Mouse (Mus musculus) stomach, embryonic 15.5 days (tissue): Measurements from ENCODE around the gene Slc4a7. TPM values are rescaled to one million over a fixed set of nuclear protein-coding genes. Genes with fewer than 3 reads are reported as not detected.

ENCODE experiments used
- ATAC-seq: fragments of 200-750 bp; cut with Nextera tagmentation; 2 replicates; pipeline ENCODE4 v1.8.0; 2017; ENCODE audit warnings: low read depth, moderate number of reproducible peaks, moderate TSS enrichment; ENCODE audit not compliant: insufficient read depth, low FRiP score
- H3K27ac ChIP-seq: fragments of 300-500 bp; sonication (generic); 2 replicates; pipeline ENCODE4 v1.5.1; 2015; ENCODE audit warnings: mild to moderate bottlenecking, inconsistent platforms
- H3K27me3 ChIP-seq: fragments of 300-500 bp; sonication (generic); replicated peaks from 2 replicates; pipeline ENCODE4 v1.6.1; 2015; ENCODE audit warnings: inconsistent platforms
- H3K36me3 ChIP-seq: fragments of 300-500 bp; sonication (generic); 2 replicates; pipeline ENCODE4 v1.6.1; 2015; ENCODE audit warnings: inconsistent platforms
- H3K4me1 ChIP-seq: fragments of 300-500 bp; sonication (generic); 2 replicates; pipeline ENCODE4 v1.6.1; 2015; ENCODE audit warnings: inconsistent platforms
- H3K4me2 ChIP-seq: fragments of 300-500 bp; sonication (generic); 2 replicates; pipeline ENCODE4 v1.6.1; 2015; ENCODE audit warnings: mild to moderate bottlenecking, inconsistent platforms
- H3K4me3 ChIP-seq: fragments of 300-500 bp; sonication (generic); replicated peaks from 2 replicates; pipeline ENCODE4 v1.5.1; 2015; ENCODE audit warnings: inconsistent platforms
- H3K9ac ChIP-seq: fragments of 300-500 bp; sonication (generic); 2 replicates; pipeline ENCODE4 v1.6.1; 2015; ENCODE audit warnings: inconsistent platforms
- H3K9me3 ChIP-seq: fragments of 300-500 bp; sonication (generic); 2 replicates; pipeline ENCODE4 v1.6.1; 2016; ENCODE audit warnings: inconsistent platforms
- WGBS: fragments of 180-500 bp; shearing (Covaris S2); methylation state at CpG from one replicate; pipeline ENCODE4 v1.1.7; 2015; 5-methylcytosine and 5-hydroxymethylcytosine counted together
- polyA plus RNA-seq: library from polyadenylated mRNA; unstranded; fragments of >200 nt; fragmentation: Nextera tagmentation; extraction: Ambion mirVana; gene quantifications from 2 replicates; pipeline ENCODE4 v1.2.1, GENCODE M21; 2015

The Slc4a7 gene
- polyA plus RNA-seq = 15.6 and 16.2 TPM in 2 replicates

DNA sequence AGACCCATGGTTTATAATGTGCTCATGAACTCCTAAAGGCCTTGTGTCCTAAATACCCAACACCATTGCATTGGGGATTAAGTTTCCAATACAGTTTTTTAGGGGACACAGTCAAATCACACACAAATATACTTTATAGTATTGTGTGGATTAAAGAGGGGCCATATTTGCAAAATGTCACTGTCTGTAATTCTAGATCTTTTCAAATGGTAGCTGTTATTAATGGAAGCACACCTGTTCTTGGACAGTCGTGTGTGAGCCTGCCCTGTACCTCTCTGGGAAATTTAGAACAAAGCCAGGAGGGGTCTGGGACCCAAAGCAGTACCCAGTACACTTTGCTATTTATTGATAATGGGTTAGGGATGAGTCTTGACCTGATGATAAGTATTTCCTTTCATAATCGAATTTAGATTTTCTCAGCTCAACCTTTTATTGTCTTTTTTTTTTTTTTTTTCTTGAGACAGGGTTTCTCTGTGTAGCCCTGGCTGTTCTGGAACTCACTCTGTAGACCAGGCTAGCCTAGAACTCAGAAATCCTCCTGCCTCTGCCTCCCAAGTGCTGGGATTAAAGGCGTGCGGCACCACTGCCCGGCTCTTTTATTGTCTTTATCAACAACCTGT lies at the start of gene Slc4a7:
Gene Slc4a7 (plus strand): TSS at position 570 of the 620 bp plus-strand sequence.
- Histone ChIP-seq H3K36me3 (no peaks in the 10 kb centered on the region), H3K9me3 (no peaks in the 10 kb centered on the region), H3K4me2 (peak within 1 kb of the TSS; percentile 62), H3K9ac (peak within 1 kb of the TSS; percentile 89), H3K27ac (peak within 1 kb of the TSS; percentile 96), H3K4me3 (peak within 1 kb of the TSS; percentile 80), H3K4me1 (peaks cover 11% of the 10 kb centered on the region; the same call in 1 of the 2 replicates), H3K27me3 (no peaks in the 10 kb centered on the region)
- no peak for ATAC-seq
- 83% methylated on average over 5 of the region's 5 CpGs for WGBS

DNA sequence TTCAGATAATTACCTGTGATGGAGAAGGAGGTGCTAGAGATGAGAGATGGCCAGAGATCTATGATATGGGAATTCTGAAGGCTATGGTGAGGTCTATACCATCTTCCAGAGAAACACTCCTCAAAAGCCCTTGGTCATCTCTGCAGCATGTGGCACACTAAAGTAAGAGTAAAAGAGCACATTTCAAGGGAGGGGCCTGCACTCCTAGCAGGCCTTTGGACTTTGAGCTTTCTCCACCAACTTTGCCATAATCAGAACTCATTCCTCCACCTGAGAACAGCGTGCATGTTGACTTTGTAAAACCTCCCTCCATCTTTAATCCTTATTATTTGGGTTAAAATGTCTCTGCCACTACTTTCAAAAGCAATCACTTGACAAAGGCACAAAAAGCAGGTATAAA lies 31.5 kb upstream of the Slc4a7 start:
- Histone ChIP-seq H3K9me3 (no peaks in the 10 kb centered on the region), H3K4me1 (no peaks in the 10 kb centered on the region), H3K27ac (no peak overlapping the region), H3K27me3 (no peaks in the 10 kb centered on the region), H3K4me2 (no peak overlapping the region), H3K9ac (no peak overlapping the region), H3K4me3 (no peak overlapping the region), H3K36me3 (no peaks in the 10 kb centered on the region)
- 65% methylated on average over 1 of the region's 1 CpGs for WGBS
- no peak for ATAC-seq

DNA sequence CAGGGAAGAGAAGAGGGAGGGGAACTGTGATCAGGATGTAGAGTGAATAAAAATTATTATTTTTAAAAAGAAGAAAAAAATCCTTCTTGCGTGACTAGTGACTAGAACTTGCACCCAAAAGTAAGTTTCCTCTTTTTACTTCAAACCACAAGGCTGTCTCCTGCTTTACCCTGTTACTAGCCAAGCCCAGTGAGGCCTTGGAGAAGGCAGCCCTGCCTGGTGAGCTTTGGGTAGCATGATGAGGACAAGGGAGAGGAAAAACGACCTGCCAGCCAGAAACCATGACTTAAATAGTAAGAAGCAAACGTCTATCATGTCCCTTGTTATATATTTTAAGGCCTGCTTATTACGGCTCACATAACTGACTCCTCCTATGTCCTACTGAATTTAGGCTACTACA lies 20.5 kb upstream of the Slc4a7 start:
- Histone ChIP-seq H3K27me3 (no peaks in the 10 kb centered on the region), H3K36me3 (no peaks in the 10 kb centered on the region), H3K9me3 (no peaks in the 10 kb centered on the region), H3K4me2 (no peak overlapping the region), H3K27ac (no peak overlapping the region), H3K4me1 (no peaks in the 10 kb centered on the region), H3K4me3 (no peak overlapping the region), H3K9ac (no peak overlapping the region)
- no peak for ATAC-seq
- 67% methylated on average over 4 of the region's 4 CpGs for WGBS

DNA sequence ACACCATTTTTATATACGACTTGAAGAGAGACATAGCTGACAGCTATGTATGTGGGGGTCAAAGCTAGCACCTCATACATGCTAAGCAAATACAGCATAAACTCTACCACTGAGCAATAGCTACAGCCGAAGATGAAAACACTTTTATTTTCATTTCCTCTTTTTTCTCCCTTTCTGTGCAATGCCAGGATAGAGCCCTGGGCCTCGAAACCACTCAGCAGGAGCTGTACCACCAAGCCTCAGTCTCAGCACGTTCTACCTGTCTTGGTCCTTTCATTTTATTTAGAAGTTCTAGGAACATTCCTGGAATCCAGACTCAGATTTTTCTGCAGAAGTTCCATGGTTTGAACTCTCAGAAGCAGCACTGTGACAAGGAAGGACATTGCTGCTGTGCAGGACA lies 17.3 kb upstream of the Slc4a7 start:
- Histone ChIP-seq H3K4me3 (no peak overlapping the region), H3K27ac (no peak overlapping the region), H3K4me1 (no peaks in the 10 kb centered on the region), H3K27me3 (no peaks in the 10 kb centered on the region), H3K36me3 (no peaks in the 10 kb centered on the region), H3K9me3 (no peaks in the 10 kb centered on the region), H3K9ac (no peak overlapping the region), H3K4me2 (no peak overlapping the region)
- WGBS = 75% methylated on average over 4 of the region's 4 CpGs
- ATAC-seq = no peak

DNA sequence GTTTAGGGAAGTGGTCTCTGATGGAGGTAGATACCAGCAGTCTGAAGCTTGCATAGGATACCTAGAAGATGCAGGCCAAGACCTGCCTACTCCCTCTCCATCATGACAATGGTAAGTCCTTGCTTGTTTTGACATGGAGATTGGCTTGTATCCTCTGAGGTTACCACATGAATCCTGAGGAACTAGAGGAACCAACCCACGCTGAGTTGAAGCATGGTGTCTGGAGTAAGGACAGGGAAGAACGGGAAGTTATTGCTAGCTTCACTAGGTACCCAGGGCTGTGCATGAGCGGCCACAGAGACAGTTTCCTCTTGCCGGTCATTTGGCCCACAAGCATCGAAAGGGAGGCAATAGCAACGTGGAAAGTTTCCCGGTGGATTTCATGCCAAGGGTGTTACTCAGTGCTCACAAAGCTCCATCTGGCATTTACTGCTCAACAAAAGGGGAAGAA lies 16.0 kb upstream of the Slc4a7 start:
- no peaks in the 10 kb centered on the region for H3K9me3 ChIP-seq
- H3K36me3 ChIP-seq = no peaks in the 10 kb centered on the region
- H3K27me3 ChIP-seq = no peaks in the 10 kb centered on the region
- H3K4me1 ChIP-seq = no peaks in the 10 kb centered on the region
- H3K4me2 ChIP-seq = no peak overlapping the region
- H3K9ac ChIP-seq = no peak overlapping the region
- WGBS = 67% methylated on average over 7 of the region's 7 CpGs
- H3K4me3 ChIP-seq = no peak overlapping the region
- no peak for ATAC-seq
- H3K27ac ChIP-seq = no peak overlapping the region

DNA sequence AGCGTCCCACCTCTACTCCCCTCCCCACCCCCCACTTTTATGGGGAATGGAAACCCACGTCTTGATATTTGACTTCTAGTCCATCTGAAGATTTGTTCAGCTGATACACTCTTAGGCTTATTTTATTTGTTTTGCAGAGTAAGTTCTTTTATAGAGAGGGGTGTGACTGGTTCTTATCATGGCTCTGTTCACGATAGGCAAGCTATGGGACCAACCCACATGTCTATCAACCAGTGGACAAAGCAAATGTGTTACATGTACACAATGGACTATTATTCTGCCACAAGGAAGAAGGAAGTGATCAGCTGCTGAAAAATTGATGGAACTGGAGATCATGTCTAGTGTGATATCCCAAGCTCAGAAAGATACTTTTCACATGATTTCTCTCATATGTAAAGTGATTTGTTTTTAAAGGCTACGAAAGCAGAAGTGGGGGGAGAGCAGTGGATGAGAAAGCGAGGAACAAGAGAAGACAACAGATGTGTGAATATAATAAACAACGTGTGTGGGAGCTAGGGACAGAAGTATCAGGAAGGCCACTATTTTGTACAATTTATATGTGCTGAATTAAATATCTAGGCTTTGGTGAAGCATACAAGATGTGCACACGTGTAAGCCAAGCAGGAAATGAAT lies 14.7 kb upstream of the Slc4a7 start:
- Histone ChIP-seq H3K4me1 (no peaks in the 10 kb centered on the region), H3K9me3 (no peaks in the 10 kb centered on the region), H3K4me2 (no peak overlapping the region), H3K4me3 (no peak overlapping the region), H3K36me3 (no peaks in the 10 kb centered on the region), H3K27ac (no peak overlapping the region), H3K9ac (no peak overlapping the region), H3K27me3 (no peaks in the 10 kb centered on the region)
- peak; percentile 74 for ATAC-seq
- 65% methylated on average over 7 of the region's 7 CpGs for WGBS

DNA sequence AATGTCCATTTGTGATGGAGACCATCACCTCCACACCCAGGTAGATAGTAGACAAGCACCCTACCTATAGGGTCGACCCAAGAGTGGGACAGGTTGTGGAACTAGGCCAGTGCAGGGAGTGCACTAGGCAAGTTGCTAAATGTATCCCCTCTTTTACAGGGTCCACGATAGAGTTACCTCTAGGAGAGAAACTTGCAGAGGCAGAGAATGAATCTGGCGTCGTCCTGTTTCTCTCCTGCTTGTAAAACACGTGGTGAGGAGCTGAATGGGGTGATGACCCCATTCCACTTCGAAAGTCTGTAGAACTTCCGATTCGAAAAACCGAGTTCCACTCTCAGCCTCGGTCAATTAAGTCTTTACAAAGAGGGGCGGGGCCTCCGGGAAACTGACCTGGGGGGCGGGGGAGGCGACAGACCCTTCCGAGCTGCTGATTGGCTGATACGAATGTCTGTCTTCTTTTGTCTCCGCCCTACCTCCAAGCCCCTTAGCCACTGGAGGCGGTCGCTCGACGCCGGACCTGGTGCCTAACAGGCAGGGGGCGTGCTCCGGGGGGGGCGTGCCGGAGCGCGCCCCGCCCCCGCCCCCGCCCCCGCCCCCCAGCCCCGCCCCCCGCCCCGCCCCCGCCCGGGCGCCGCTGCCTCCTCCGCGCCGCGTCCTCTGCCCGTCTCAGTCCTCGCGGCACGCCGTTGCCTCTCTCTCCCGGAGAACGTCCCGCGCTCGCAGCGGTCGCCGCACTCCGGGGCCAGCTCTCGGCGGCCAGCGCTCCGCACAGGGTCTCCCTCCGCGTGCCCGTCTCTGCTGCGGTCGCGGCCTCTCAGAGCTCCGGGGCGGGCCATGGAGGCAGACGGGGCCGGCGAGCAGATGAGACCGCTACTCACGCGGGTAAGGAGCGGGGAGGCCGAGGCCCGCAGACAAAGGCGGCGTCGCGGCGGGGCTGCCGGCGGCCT lies 593 bp downstream of the Slc4a7 start:
- Histone ChIP-seq H3K4me3 (peak overlapping the region; percentile 80), H3K27ac (peak overlapping the region; percentile 96), H3K4me1 (peaks cover 11% of the 10 kb centered on the region; the same call in 1 of the 2 replicates), H3K27me3 (no peaks in the 10 kb centered on the region), H3K36me3 (no peaks in the 10 kb centered on the region), H3K4me2 (peak overlapping the region; percentile 62), H3K9ac (peak overlapping the region; percentile 89), H3K9me3 (no peaks in the 10 kb centered on the region)
- peak; percentile 98 for ATAC-seq
- under 1% methylated on average over 54 of the region's 85 CpGs for WGBS

DNA sequence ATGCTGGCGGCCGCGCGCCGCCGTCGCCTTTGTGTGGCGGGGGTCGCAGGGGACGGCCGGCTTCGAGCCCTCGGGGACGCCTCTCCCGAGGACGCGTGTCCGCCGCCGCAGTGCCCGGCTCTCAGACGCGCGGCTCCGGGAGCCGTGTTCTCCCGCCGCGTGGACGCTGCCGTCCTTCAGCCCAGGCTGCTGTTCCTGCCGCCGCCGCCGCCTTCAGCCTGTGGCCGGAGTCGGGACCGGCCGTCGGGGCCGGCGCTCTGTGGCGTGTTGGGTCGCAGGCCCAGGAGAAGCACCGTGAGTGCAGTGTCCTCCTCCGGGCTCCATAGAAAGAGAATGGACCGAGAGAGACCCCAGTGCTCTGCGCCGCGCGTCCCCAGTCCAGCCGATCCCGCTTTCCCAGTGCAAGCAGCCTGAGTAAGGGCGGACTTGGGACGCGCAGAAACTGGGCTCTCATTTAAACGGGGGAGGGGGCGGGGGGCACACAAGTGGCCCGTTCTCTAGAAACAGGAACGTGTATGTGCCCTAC lies 1.3 kb downstream of the Slc4a7 start:
- peak overlapping the region; percentile 62 for H3K4me2 ChIP-seq
- peak; percentile 44 for ATAC-seq
- no peaks in the 10 kb centered on the region for H3K36me3 ChIP-seq
- WGBS = 0% methylated on average over 60 of the region's 60 CpGs
- H3K4me3 ChIP-seq = peak overlapping the region; percentile 80
- H3K9me3 ChIP-seq = no peaks in the 10 kb centered on the region
- no peaks in the 10 kb centered on the region for H3K27me3 ChIP-seq
- peak overlapping the region; percentile 89 for H3K9ac ChIP-seq
- peaks cover 11% of the 10 kb centered on the region; the same call in 1 of the 2 replicates for H3K4me1 ChIP-seq
- peak overlapping the region; percentile 96 for H3K27ac ChIP-seq

DNA sequence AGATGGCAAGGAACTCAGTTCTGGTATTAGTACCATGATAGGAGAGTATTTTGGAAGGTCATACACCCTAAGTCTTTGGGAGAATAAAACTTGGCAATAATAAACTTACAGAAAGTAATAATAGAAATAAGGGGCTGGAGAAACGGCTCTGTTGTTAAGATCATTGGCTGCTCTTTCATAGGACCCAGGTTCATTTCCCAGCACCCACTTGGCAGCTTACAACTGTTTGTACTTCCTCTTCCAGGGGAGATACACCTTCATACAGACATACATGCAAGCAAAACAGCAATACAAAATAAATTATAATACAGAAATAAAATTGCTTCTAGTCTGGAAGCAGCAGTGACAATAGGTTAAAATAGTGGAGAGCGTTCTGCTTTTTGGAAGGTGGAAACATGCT lies 2.6 kb downstream of the Slc4a7 start:
- H3K27ac ChIP-seq = no peak overlapping the region
- no peak overlapping the region for H3K9ac ChIP-seq
- no peaks in the 10 kb centered on the region for H3K9me3 ChIP-seq
- H3K36me3 ChIP-seq = no peaks in the 10 kb centered on the region
- H3K4me3 ChIP-seq = peak overlapping the region; percentile 80; the same call in 1 of the 2 replicates
- H3K27me3 ChIP-seq = no peaks in the 10 kb centered on the region
- 77% methylated on average over 2 of the region's 2 CpGs for WGBS
- ATAC-seq = no peak
- peaks cover 11% of the 10 kb centered on the region; the same call in 1 of the 2 replicates for H3K4me1 ChIP-seq
- peak overlapping the region; percentile 62 for H3K4me2 ChIP-seq

DNA sequence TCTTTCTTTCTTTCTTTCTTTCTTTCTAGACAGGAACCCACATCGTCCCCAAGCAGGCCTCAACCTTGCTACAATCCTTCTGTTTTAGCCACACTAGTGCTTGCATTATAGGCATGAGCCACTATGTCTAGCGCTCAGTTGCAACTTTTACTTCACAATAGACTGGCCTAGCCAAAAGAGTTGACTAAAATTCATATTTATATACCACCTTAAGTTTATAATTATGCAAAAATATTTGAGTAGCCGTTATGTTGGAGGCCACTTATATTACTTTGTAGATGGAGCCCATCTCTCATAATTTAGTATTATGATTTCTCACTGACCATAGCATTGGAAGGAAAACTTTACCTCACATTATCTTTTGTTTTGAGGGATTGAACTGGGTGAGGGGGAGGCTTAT lies 3.0 kb downstream of the Slc4a7 start:
- ATAC-seq = no peak
- no peak overlapping the region; the same call in 1 of the 2 replicates for H3K4me2 ChIP-seq
- H3K9me3 ChIP-seq = no peaks in the 10 kb centered on the region
- 83% methylated on average over 3 of the region's 3 CpGs for WGBS
- no peaks in the 10 kb centered on the region for H3K27me3 ChIP-seq
- no peaks in the 10 kb centered on the region for H3K36me3 ChIP-seq
- H3K4me1 ChIP-seq = peaks cover 11% of the 10 kb centered on the region; the same call in 1 of the 2 replicates
- H3K4me3 ChIP-seq = no peak overlapping the region
- H3K27ac ChIP-seq = no peak overlapping the region
- H3K9ac ChIP-seq = no peak overlapping the region

DNA sequence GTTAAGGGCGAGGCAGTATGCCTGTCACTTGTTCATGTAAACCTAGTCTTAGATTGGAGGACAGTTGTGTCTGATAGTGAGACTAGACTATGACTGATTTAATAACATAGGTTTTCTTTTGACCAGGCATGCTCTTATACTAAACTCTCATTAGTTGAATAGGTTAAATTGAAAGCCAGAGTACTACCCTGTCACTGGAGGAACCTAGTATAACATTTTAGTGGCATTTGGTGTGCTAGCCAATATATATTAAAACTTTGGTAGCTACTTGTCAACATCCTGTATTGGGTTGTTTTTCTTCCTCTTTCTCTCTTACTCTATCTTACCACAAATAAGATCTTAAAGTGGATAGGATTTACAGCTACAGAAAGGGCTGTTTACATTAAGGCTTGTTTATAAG lies 4.3 kb downstream of the Slc4a7 start:
- H3K4me2 ChIP-seq = no peak overlapping the region
- ATAC-seq = no peak
- H3K9me3 ChIP-seq = no peaks in the 10 kb centered on the region
- no peaks in the 10 kb centered on the region for H3K36me3 ChIP-seq
- 72% methylated on average over 1 of the region's 1 CpGs for WGBS
- no peak overlapping the region for H3K27ac ChIP-seq
- no peak overlapping the region for H3K9ac ChIP-seq
- peaks cover 11% of the 10 kb centered on the region; the same call in 1 of the 2 replicates for H3K4me1 ChIP-seq
- H3K4me3 ChIP-seq = no peak overlapping the region
- no peaks in the 10 kb centered on the region for H3K27me3 ChIP-seq
